Mouse (Mus musculus) G1E (cell line): ENCODE data around the gene Vinac1. TPM values are rescaled to one million over a fixed set of nuclear protein-coding genes. Genes with fewer than 3 reads are reported as not detected.
A peak's percentile ranks its signal among the peaks of the same experiment; 100 is the strongest.

Experiments
- ATAC-seq: 2 replicates; pipeline ENCODE4 v1.8.0; 2016; ENCODE audit warnings: mild to moderate bottlenecking; ENCODE audit not compliant: insufficient number of reproducible peaks, poor library complexity, low FRiP score, severe bottlenecking; ENCODE audit errors: extremely low read depth
- DNase-seq: peaks from one replicate; pipeline ENCODE4 v3.0.0; 2012; ENCODE audit warnings: low spot score
- H3K27me3 ChIP-seq: 2 replicates; pipeline ENCODE4 v1.6.1; 2012; ENCODE audit warnings: mild to moderate bottlenecking, low read length, inconsistent platforms; ENCODE audit not compliant: insufficient read depth
- H3K36me3 ChIP-seq: replicated peaks from 2 replicates; pipeline ENCODE3; 2012; ENCODE audit warnings: mild to moderate bottlenecking, inconsistent platforms
- H3K4me1 ChIP-seq: 2 replicates; pipeline ENCODE4 v1.6.1; 2012; ENCODE audit warnings: low read depth, low read length, inconsistent platforms, mixed read lengths; ENCODE audit not compliant: insufficient read depth
- H3K4me3 ChIP-seq: 2 replicates; pipeline ENCODE4 v1.5.1; 2012; ENCODE audit warnings: low read depth, mild to moderate bottlenecking, inconsistent platforms, low read length, moderate library complexity, mixed read lengths
- H3K9me3 ChIP-seq: replicated peaks from 2 replicates; pipeline ENCODE4 v1.6.1; 2012; ENCODE audit warnings: inconsistent platforms
- CTCF ChIP-seq: IDR thresholded peaks from 2 replicates; pipeline ENCODE4 v1.5.1; 2012; ENCODE audit warnings: low read depth, low read length, inconsistent platforms, mixed read lengths
- GATA1 ChIP-seq: IDR thresholded peaks from 2 replicates; pipeline ENCODE4 v1.6.1; 2012; ENCODE audit warnings: borderline replicate concordance, low read length, inconsistent platforms, mixed read lengths
- GATA2 ChIP-seq: IDR thresholded peaks from 2 replicates; pipeline ENCODE4 v1.6.1; 2012; ENCODE audit warnings: low read depth, low read length, inconsistent platforms, borderline replicate concordance
- POLR2AphosphoS5 ChIP-seq: IDR thresholded peaks from 2 replicates; pipeline ENCODE4 v1.6.1; 2012; ENCODE audit warnings: low read depth, low read length, inconsistent platforms; ENCODE audit not compliant: insufficient replicate concordance
- TAL1 ChIP-seq: conservative IDR thresholded peaks from 2 replicates; pipeline ENCODE4 v1.6.1; 2012; ENCODE audit warnings: low read depth, low read length, inconsistent platforms, mixed read lengths
- polyA plus RNA-seq: library from polyadenylated mRNA; stranded (reverse); fragments of >175 nt; gene quantifications from 2 replicates; pipeline ENCODE4 v1.2.3, GENCODE M21; 2012
- total RNA-seq, 2 experiments: library from RNA; stranded (forward) in 1 of 2; stranded (reverse) in 1 of 2; fragments of 200-1000 nt in 1 of 2; fragments of >200 nt in 1 of 2; fragmentation: Nextera tagmentation in 1 of 2; gene quantifications; 2 replicates each; pipeline ENCODE4 v1.2.3; 2014 to 2017

Gene Vinac1
- total and polyA plus RNA-seq, 3 experiments = 0.11 TPM; not detected in 2

DNA sequence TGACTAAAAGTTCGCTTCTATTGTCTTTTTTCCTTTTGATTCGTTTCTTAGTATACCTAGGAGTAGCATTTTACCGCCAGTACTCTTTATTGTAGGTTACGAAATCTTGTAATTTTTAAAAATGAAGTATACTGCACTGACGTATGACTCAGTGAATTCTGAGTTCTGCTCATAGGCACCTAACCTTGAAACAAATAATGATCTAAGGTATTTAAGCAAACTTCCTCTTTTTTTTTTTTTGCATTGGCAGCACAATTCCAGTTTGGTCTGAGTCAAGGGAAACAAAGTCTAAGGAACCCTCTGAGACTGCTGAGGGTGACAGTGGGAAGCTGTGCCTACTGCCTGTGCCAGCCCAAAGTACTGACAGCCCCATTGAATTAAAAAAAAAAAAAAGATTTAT, 35.5 kb upstream of the Vinac1 start:
- Histone ChIP-seq H3K36me3 (no peaks in the 10 kb centered on the region), H3K9me3 (peaks cover 5% of the 10 kb centered on the region), H3K4me1 (peaks cover 4% of the 10 kb centered on the region; the same call in 1 of the 2 replicates), H3K4me3 (no peak overlapping the region), H3K27me3 (no peaks in the 10 kb centered on the region)
- ATAC-seq = no peak
- DNase-seq = no peak
- TF ChIP-seq CTCF = no peak
- TF ChIP-seq TAL1 = no peak
- TF ChIP-seq POLR2AphosphoS5 = no peak
- no peak for TF ChIP-seq GATA2
- no peak for TF ChIP-seq GATA1

DNA sequence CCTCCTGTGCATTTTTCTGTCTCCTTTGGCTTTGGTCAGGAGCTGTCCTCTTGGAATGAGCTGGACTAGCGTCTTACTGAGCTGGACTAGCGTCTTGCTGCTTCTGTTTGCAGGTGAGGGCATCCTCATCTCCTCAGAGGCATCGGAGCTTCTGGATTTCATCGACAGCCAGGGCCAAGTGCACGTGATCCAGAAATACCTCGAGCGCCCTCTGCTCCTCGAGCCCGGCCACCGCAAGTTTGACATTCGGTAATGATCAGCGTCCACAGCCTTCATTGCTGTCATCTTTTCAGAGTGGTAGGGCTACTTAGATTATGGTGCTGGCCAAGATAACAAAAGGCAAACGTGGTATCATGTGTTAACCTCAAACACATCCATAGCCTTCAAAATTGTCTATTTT, 33.1 kb upstream of the Vinac1 start:
- DNase-seq (no peak), ATAC-seq (no peak)
- TF ChIP-seq GATA1 (no peak), GATA2 (no peak), POLR2AphosphoS5 (no peak), TAL1 (no peak), CTCF (no peak)
- H3K9me3 ChIP-seq = peaks cover 5% of the 10 kb centered on the region
- no peak overlapping the region for H3K4me3 ChIP-seq
- peaks cover 2% of the 10 kb centered on the region; the same call in 1 of the 2 replicates for H3K4me1 ChIP-seq
- H3K27me3 ChIP-seq = no peaks in the 10 kb centered on the region
- H3K36me3 ChIP-seq = no peaks in the 10 kb centered on the region

DNA sequence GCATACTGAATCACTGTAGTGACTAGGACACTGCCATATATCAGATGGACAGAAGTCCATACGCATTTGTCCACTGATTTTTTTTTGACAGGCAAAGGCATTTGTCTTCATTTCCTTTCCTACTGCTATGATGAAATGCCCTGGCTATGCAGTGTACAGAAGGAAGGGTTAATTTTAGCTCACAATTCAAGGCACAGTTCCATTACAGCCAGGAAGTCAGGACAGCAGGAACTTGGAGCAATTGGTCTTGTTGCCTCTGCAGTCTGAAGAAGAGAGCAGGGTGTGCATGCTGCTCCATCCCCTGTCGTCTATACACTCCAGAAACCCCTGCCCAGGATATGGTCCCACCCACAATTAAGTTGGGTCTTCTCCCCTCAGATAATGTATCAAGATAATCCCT, 31.2 kb upstream of the Vinac1 start:
- no peaks in the 10 kb centered on the region for H3K36me3 ChIP-seq
- H3K9me3 ChIP-seq = no peaks in the 10 kb centered on the region
- DNase-seq = no peak
- no peak for TF ChIP-seq CTCF
- no peak for TF ChIP-seq GATA1
- TF ChIP-seq GATA2 = no peak
- no peak for TF ChIP-seq TAL1
- no peak for TF ChIP-seq POLR2AphosphoS5
- H3K4me1 ChIP-seq = peaks cover 2% of the 10 kb centered on the region; the same call in 1 of the 2 replicates
- H3K4me3 ChIP-seq = no peak overlapping the region
- no peak for ATAC-seq
- H3K27me3 ChIP-seq = peaks cover 2% of the 10 kb centered on the region; the same call in 1 of the 2 replicates

DNA sequence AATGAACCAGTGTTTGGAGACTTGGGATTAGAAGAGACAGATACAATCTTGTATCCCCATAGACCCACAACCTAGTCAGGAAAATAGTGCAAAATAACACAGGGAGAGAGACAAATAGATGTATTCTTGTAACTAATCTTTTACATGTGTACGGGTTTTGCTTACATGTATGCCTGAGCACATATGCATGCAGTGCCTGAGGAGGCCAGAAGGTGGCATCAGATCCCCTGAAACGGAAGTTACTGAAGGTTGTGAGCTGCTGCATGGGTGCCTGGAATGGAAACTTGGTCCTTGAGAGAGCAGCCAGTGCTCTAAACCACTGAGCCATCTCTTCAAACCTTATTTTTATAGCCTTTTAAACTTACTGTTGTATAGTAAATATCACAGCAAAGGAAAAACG, 30.3 kb upstream of the Vinac1 start:
- H3K4me3 ChIP-seq = no peak overlapping the region
- TF ChIP-seq GATA2 (no peak), GATA1 (no peak), TAL1 (no peak), POLR2AphosphoS5 (no peak), CTCF (peak; percentile 54)
- H3K9me3 ChIP-seq = no peaks in the 10 kb centered on the region
- H3K27me3 ChIP-seq = peaks cover 2% of the 10 kb centered on the region; the same call in 1 of the 2 replicates
- no peaks in the 10 kb centered on the region for H3K36me3 ChIP-seq
- DNase-seq (no peak), ATAC-seq (no peak)
- peaks cover 2% of the 10 kb centered on the region; the same call in 1 of the 2 replicates for H3K4me1 ChIP-seq

DNA sequence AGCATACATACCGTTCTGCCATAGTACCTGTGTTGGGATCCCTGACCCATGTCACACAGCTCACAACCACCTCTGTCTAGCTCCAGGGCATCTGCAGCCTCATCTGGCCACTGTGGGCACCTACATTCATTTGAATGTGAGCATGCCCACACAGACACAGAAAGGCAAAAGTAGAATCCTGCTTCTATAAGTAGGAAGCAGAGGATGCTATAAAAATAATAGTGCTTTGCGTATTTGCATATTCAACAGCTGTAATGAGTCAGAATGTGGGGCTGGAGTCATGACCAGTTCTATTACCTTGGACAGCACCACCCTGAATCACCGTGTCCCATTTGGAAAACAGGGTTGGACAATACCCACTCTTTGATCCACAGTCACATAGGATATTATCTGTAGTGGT, 22.3 kb upstream of the Vinac1 start:
- no peak for DNase-seq
- ATAC-seq = no peak
- Histone ChIP-seq H3K4me3 (no peak overlapping the region), H3K9me3 (peaks cover 3% of the 10 kb centered on the region), H3K4me1 (no peaks in the 10 kb centered on the region), H3K36me3 (no peaks in the 10 kb centered on the region), H3K27me3 (peaks cover 6% of the 10 kb centered on the region; the same call in 1 of the 2 replicates)
- no peak for TF ChIP-seq TAL1
- TF ChIP-seq GATA2 = no peak
- no peak for TF ChIP-seq GATA1
- TF ChIP-seq CTCF = no peak
- TF ChIP-seq POLR2AphosphoS5 = no peak

DNA sequence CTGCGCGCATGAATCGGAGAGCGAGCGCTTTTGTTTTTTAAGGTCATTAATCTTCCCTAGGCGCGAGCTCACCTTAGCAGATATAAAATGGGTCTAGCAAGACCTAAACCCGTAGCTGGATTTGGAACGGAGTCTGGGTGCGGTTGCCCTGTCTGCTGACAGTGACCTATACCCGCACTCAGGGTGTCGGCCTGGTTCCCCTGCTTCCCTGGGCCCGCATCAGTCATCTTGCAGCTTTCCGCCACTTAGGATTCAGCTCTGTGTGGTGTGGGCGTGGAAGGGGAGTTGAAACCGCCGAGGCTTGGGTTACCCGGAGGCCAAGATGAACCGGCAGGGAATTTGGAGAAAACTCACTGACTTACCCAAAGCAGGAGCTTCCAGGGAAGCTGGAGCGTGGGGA, 18.4 kb upstream of the Vinac1 start:
- peaks cover 11% of the 10 kb centered on the region for H3K27me3 ChIP-seq
- DNase-seq (no peak), ATAC-seq (no peak)
- peaks cover 3% of the 10 kb centered on the region for H3K9me3 ChIP-seq
- no peaks in the 10 kb centered on the region for H3K36me3 ChIP-seq
- TF ChIP-seq CTCF (no peak), TAL1 (no peak), GATA2 (no peak), GATA1 (no peak), POLR2AphosphoS5 (no peak)
- H3K4me1 ChIP-seq = no peaks in the 10 kb centered on the region
- no peak overlapping the region for H3K4me3 ChIP-seq
